Mouse (Mus musculus): ENCODE results near the gene Slc45a3. TPM values are rescaled to one million over a fixed set of nuclear protein-coding genes. Genes with fewer than 3 reads are reported as not detected.

The Slc45a3 gene
- 4.7 and 5.9 TPM in 2 replicates for polyA plus RNA-seq (2015; fragmentation: Nextera tagmentation; extraction: Ambion mirVana)

- Histone ChIP-seq H3K4me3 (peak within 1 kb of the TSS; percentile 86), H3K4me2 (peak within 1 kb of the TSS; percentile 99), H3K27me3 (peaks cover 34% of the 10 kb centered on the region), H3K9me3 (no peaks in the 10 kb centered on the region), H3K27ac (replicated peaks) (no peak within 1 kb of the TSS), H3K36me3 (no peaks in the 10 kb centered on the region), H3K4me1 (replicated peaks) (peaks cover 40% of the 10 kb centered on the region), H3K9ac (peak within 1 kb of the TSS; percentile 82)
- 0% methylated on average over 35 of the region's 35 CpGs for WGBS
- ATAC-seq (ENCODE audit: low read depth), result peak; percentile 62
Measured at GRCm38 (mm10) chr1:131962606-131963084, at the start of gene Slc45a3. TSS of gene Slc45a3 (plus strand) at chr1:131962967.

GRCm38 (mm10) chr1:131917634-131918033 lies 45.1 kb upstream of the Slc45a3 start:
- no peak for ATAC-seq (ENCODE audit: low read depth)
- Histone ChIP-seq H3K36me3 (peaks cover 33% of the 10 kb centered on the region), H3K27me3 (no peaks in the 10 kb centered on the region), H3K9ac (no peak overlapping the region), H3K27ac (replicated peaks) (no peak overlapping the region), H3K4me3 (no peak overlapping the region), H3K9me3 (no peaks in the 10 kb centered on the region), H3K4me2 (no peak overlapping the region), H3K4me1 (replicated peaks) (peaks cover 19% of the 10 kb centered on the region; the same call in 1 of the 2 replicates)
- WGBS, result 85% methylated on average over 6 of the region's 6 CpGs

- Histone ChIP-seq H3K27ac (replicated peaks) (no peak overlapping the region), H3K9ac (no peak overlapping the region), H3K36me3 (peaks cover 46% of the 10 kb centered on the region), H3K4me1 (replicated peaks) (peaks cover 13% of the 10 kb centered on the region; the same call in 1 of the 2 replicates), H3K9me3 (no peaks in the 10 kb centered on the region), H3K4me2 (no peak overlapping the region), H3K27me3 (no peaks in the 10 kb centered on the region), H3K4me3 (no peak overlapping the region)
- WGBS, result 96% methylated on average over 2 of the region's 2 CpGs
- ATAC-seq (ENCODE audit: low read depth), result no peak
Measured at GRCm38 (mm10) chr1:131919052-131919451, 43.7 kb upstream of the Slc45a3 start.

- WGBS, result 93% methylated on average over 3 of the region's 3 CpGs
- H3K4me2 ChIP-seq, result no peak overlapping the region
- no peak overlapping the region for H3K9ac ChIP-seq
- no peaks in the 10 kb centered on the region; the same call in 1 of the 2 replicates for H3K4me1 ChIP-seq (replicated peaks)
- ATAC-seq (ENCODE audit: low read depth), result no peak
- H3K36me3 ChIP-seq, result peaks cover 74% of the 10 kb centered on the region
- H3K9me3 ChIP-seq, result no peaks in the 10 kb centered on the region
- no peaks in the 10 kb centered on the region for H3K27me3 ChIP-seq
- no peak overlapping the region for H3K4me3 ChIP-seq
- H3K27ac ChIP-seq (replicated peaks), result no peak overlapping the region
Measured at GRCm38 (mm10) chr1:131922100-131922499, 40.7 kb upstream of the Slc45a3 start.

- WGBS, result 87% methylated on average over 2 of the region's 2 CpGs
- no peaks in the 10 kb centered on the region for H3K9me3 ChIP-seq
- no peak for ATAC-seq (ENCODE audit: low read depth)
Measured at GRCm38 (mm10) chr1:131933471-131933870, 29.3 kb upstream of the Slc45a3 start.

GRCm38 (mm10) chr1:131937659-131938305 lies 25.0 kb upstream of the Slc45a3 start:
- peaks cover 2% of the 10 kb centered on the region; the same call in 1 of the 2 replicates for H3K4me1 ChIP-seq (replicated peaks)
- no peak overlapping the region for H3K4me3 ChIP-seq
- H3K4me2 ChIP-seq, result no peak overlapping the region
- no peaks in the 10 kb centered on the region for H3K27me3 ChIP-seq
- WGBS, result 54% methylated on average over 6 of the region's 6 CpGs
- H3K9ac ChIP-seq, result no peak overlapping the region
- no peak overlapping the region for H3K27ac ChIP-seq (replicated peaks)
- H3K9me3 ChIP-seq, result no peaks in the 10 kb centered on the region
- ATAC-seq (ENCODE audit: low read depth), result peak; percentile 59
- H3K36me3 ChIP-seq, result peaks cover 12% of the 10 kb centered on the region

More at GRCm38 (mm10) chr1:131933471-131933870, 29.3 kb upstream of the Slc45a3 start:
- no peak overlapping the region for H3K27ac ChIP-seq (replicated peaks)
- H3K4me3 ChIP-seq, result no peak overlapping the region
- H3K9ac ChIP-seq, result no peak overlapping the region
- H3K27me3 ChIP-seq, result no peaks in the 10 kb centered on the region
- no peak overlapping the region for H3K4me2 ChIP-seq
- H3K36me3 ChIP-seq, result peaks cover 48% of the 10 kb centered on the region
- no peaks in the 10 kb centered on the region for H3K4me1 ChIP-seq (replicated peaks)

GRCm38 (mm10) chr1:131938811-131939210 lies 24.0 kb upstream of the Slc45a3 start:
- H3K4me2 ChIP-seq, result no peak overlapping the region
- peaks cover 3% of the 10 kb centered on the region; the same call in 1 of the 2 replicates for H3K4me1 ChIP-seq (replicated peaks)
- WGBS, result 80% methylated on average over 1 of the region's 1 CpGs
- no peak for ATAC-seq (ENCODE audit: low read depth)
- no peaks in the 10 kb centered on the region for H3K27me3 ChIP-seq
- no peak overlapping the region for H3K4me3 ChIP-seq
- H3K9me3 ChIP-seq, result no peaks in the 10 kb centered on the region
- no peak overlapping the region for H3K9ac ChIP-seq
- H3K36me3 ChIP-seq, result peaks cover 5% of the 10 kb centered on the region
- no peak overlapping the region for H3K27ac ChIP-seq (replicated peaks)

GRCm38 (mm10) chr1:131940711-131941244 lies 22.0 kb upstream of the Slc45a3 start:
- Histone ChIP-seq H3K4me1 (replicated peaks) (peaks cover 3% of the 10 kb centered on the region; the same call in 1 of the 2 replicates), H3K4me2 (no peak overlapping the region), H3K4me3 (no peak overlapping the region), H3K9me3 (no peaks in the 10 kb centered on the region), H3K27me3 (no peaks in the 10 kb centered on the region), H3K27ac (replicated peaks) (no peak overlapping the region), H3K9ac (no peak overlapping the region), H3K36me3 (no peaks in the 10 kb centered on the region)
- WGBS, result 64% methylated on average over 2 of the region's 2 CpGs
- no peak for ATAC-seq (ENCODE audit: low read depth)

GRCm38 (mm10) chr1:131941501-131941900 lies 21.3 kb upstream of the Slc45a3 start:
- Histone ChIP-seq H3K27ac (replicated peaks) (no peak overlapping the region), H3K9ac (no peak overlapping the region), H3K9me3 (no peaks in the 10 kb centered on the region), H3K27me3 (no peaks in the 10 kb centered on the region), H3K4me1 (replicated peaks) (peaks cover 3% of the 10 kb centered on the region; the same call in 1 of the 2 replicates), H3K4me2 (no peak overlapping the region), H3K36me3 (no peaks in the 10 kb centered on the region), H3K4me3 (no peak overlapping the region)
- WGBS, result 100% methylated on average over 1 of the region's 1 CpGs
- ATAC-seq (ENCODE audit: low read depth), result no peak

GRCm38 (mm10) chr1:131942621-131943590 lies 19.9 kb upstream of the Slc45a3 start:
- Histone ChIP-seq H3K9me3 (no peaks in the 10 kb centered on the region), H3K27ac (replicated peaks) (no peak overlapping the region), H3K4me1 (replicated peaks) (peaks cover 9% of the 10 kb centered on the region; the same call in 1 of the 2 replicates), H3K4me2 (no peak overlapping the region), H3K4me3 (no peak overlapping the region), H3K36me3 (no peaks in the 10 kb centered on the region), H3K27me3 (no peaks in the 10 kb centered on the region), H3K9ac (no peak overlapping the region)
- ATAC-seq (ENCODE audit: low read depth), result no peak
- 45% methylated on average over 16 of the region's 16 CpGs for WGBS

- peaks cover 13% of the 10 kb centered on the region; the same call in 1 of the 2 replicates for H3K4me1 ChIP-seq (replicated peaks)
- 67% methylated on average over 10 of the region's 10 CpGs for WGBS
- no peak for ATAC-seq (ENCODE audit: low read depth)
- no peaks in the 10 kb centered on the region for H3K36me3 ChIP-seq
- no peaks in the 10 kb centered on the region for H3K27me3 ChIP-seq
- H3K4me3 ChIP-seq, result no peak overlapping the region
- no peak overlapping the region for H3K4me2 ChIP-seq
- H3K27ac ChIP-seq (replicated peaks), result no peak overlapping the region
- no peak overlapping the region for H3K9ac ChIP-seq
- H3K9me3 ChIP-seq, result no peaks in the 10 kb centered on the region
Measured at GRCm38 (mm10) chr1:131945674-131946440, 16.9 kb upstream of the Slc45a3 start.

Data from neural tube, embryonic 13.5 days (tissue).